Mouse (Mus musculus): ENCODE measurements around the gene Nup214. TPM values are rescaled to one million over a fixed set of nuclear protein-coding genes. Genes with fewer than 3 reads are reported as not detected.
"Not testable (repeated sequence)": the region's sequence is repeated elsewhere in the genome, so short reads cannot be mapped to it uniquely, and the experiment has no call there.

The Nup214 gene
- polyA plus RNA-seq, 1 experiment from 2014 or later = 75.0 TPM

DNA sequence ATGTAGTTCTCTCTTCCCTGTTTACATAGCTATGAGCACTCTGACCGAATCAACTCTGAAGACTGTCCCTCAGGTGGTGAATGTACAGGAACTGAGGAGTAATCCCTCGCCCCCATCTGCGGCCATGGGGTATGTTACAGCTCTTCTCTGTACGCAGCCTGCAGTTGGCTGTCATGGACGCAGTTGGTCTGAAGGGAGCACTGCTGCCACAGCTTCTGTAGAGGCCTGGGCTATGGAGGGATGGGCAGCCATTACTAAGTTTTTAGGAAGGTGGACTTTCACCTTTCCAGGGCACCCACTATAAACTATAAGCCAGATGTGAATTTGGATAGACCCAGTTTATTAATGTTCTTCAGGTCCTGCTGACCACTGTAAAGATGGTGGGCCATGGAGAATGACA, 46.0 kb downstream of the Nup214 start:
- no peak overlapping the region for H3K4me2 ChIP-seq

DNA sequence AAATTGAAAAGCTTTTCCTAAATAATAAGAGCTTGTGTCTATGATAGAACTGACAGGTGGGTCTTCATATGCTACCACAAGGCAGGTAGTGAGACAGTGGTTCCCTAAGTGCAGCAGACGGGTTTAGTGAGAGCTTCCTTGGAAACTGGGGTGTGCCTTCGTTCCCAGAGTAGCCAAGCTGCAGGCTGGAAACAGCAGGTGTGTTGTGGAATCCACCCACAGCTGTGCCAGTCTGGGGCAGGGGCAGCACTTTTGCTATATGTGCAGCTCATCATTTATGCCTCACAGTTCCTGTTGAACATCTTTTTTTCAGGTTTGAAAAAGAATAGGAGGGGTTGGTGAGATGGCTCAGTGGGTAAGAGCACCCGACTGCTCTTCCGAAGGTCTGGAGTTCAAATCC, 50.1 kb downstream of the Nup214 start:
- no peak overlapping the region for H3K4me2 ChIP-seq
- H3K9ac ChIP-seq = no peak overlapping the region
- H3K4me1 ChIP-seq = no peaks in the 10 kb centered on the region
- H3K9me3 ChIP-seq = no peaks in the 10 kb centered on the region
- no peak for ATAC-seq (replicated peaks)
- no peaks in the 10 kb centered on the region for H3K27me3 ChIP-seq (replicated peaks)
- peaks cover 53% of the 10 kb centered on the region for H3K36me3 ChIP-seq (replicated peaks)
- H3K4me3 ChIP-seq = no peak overlapping the region
- WGBS = 88% methylated on average over 4 of the region's 4 CpGs
- no peak overlapping the region for H3K27ac ChIP-seq

More for the DNA sequence above, 46.0 kb downstream of the Nup214 start:
- no peak overlapping the region for H3K9ac ChIP-seq
- no peak overlapping the region for H3K27ac ChIP-seq
- H3K27me3 ChIP-seq (replicated peaks) = no peaks in the 10 kb centered on the region
- H3K4me3 ChIP-seq = no peak overlapping the region
- H3K9me3 ChIP-seq = no peaks in the 10 kb centered on the region
- 91% methylated on average over 5 of the region's 5 CpGs for WGBS
- no peak for ATAC-seq (replicated peaks)
- no peaks in the 10 kb centered on the region for H3K4me1 ChIP-seq
- peaks cover 58% of the 10 kb centered on the region for H3K36me3 ChIP-seq (replicated peaks)

DNA sequence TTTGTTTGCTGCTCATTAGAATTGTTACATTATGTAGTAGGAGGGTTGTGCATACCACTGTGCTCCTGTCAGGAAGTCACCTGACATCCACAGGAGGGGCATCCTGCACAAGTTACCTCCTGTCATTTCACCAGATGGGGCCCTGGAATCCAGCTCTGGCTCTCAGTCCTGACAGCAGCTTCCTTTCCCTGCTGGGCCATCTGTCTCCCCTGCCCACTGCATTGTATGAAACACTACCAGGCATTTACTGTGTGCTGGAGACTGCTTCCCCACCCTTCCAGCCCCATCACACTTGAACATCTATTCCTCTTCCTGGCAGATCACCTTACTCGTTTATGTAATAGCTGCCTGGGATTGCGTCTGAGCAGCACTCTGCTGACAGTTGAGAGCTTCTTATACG, 55.4 kb downstream of the Nup214 start:
- H3K4me3 ChIP-seq = no peak overlapping the region
- H3K27me3 ChIP-seq (replicated peaks) = no peaks in the 10 kb centered on the region
- 81% methylated on average over 3 of the region's 3 CpGs for WGBS
- H3K36me3 ChIP-seq (replicated peaks) = peaks cover 56% of the 10 kb centered on the region
- H3K27ac ChIP-seq = no peak overlapping the region
- no peak for ATAC-seq (replicated peaks)
- no peaks in the 10 kb centered on the region for H3K9me3 ChIP-seq
- H3K9ac ChIP-seq = no peak overlapping the region
- no peaks in the 10 kb centered on the region for H3K4me1 ChIP-seq
- no peak overlapping the region for H3K4me2 ChIP-seq

- Histone ChIP-seq H3K4me1 (no peaks in the 10 kb centered on the region), H3K36me3 (replicated peaks) (peaks cover 59% of the 10 kb centered on the region), H3K4me2 (no peak overlapping the region), H3K9me3 (no peaks in the 10 kb centered on the region), H3K27me3 (replicated peaks) (no peaks in the 10 kb centered on the region), H3K27ac (no peak overlapping the region), H3K9ac (no peak overlapping the region), H3K4me3 (no peak overlapping the region)
- 81% methylated on average over 6 of the region's 6 CpGs for WGBS
- ATAC-seq (replicated peaks) = no peak
These were observed 59.2 kb downstream of the Nup214 start for GRCm38 (mm10) chr2:32033436-32033835.

- Histone ChIP-seq H3K27ac (no peak overlapping the region), H3K4me3 (no peak overlapping the region), H3K27me3 (replicated peaks) (no peaks in the 10 kb centered on the region), H3K9ac (no peak overlapping the region), H3K4me1 (no peaks in the 10 kb centered on the region), H3K9me3 (no peaks in the 10 kb centered on the region), H3K36me3 (replicated peaks) (peaks cover 63% of the 10 kb centered on the region), H3K4me2 (no peak overlapping the region)
- 92% methylated on average over 6 of the region's 6 CpGs for WGBS
- ATAC-seq (replicated peaks) = no peak
These were observed 60.0 kb downstream of the Nup214 start for GRCm38 (mm10) chr2:32034206-32034605.

GRCm38 (mm10) chr2:32037279-32037858, 63.1 kb downstream of the Nup214 start:
- Histone ChIP-seq H3K4me3 (no peak overlapping the region), H3K36me3 (replicated peaks) (peaks cover 69% of the 10 kb centered on the region), H3K4me2 (no peak overlapping the region), H3K27me3 (replicated peaks) (no peaks in the 10 kb centered on the region), H3K9ac (no peak overlapping the region), H3K27ac (no peak overlapping the region), H3K9me3 (no peaks in the 10 kb centered on the region), H3K4me1 (no peaks in the 10 kb centered on the region)
- no peak for ATAC-seq (replicated peaks)
- WGBS = 85% methylated on average over 6 of the region's 6 CpGs

GRCm38 (mm10) chr2:32038661-32039081, 64.4 kb downstream of the Nup214 start:
- peaks cover 65% of the 10 kb centered on the region for H3K36me3 ChIP-seq (replicated peaks)
- no peak for ATAC-seq (replicated peaks)
- H3K27ac ChIP-seq = no peak overlapping the region
- H3K4me1 ChIP-seq = no peaks in the 10 kb centered on the region
- no peaks in the 10 kb centered on the region for H3K27me3 ChIP-seq (replicated peaks)
- no peak overlapping the region for H3K4me2 ChIP-seq
- no peak overlapping the region for H3K4me3 ChIP-seq
- no peaks in the 10 kb centered on the region for H3K9me3 ChIP-seq
- 86% methylated on average over 8 of the region's 8 CpGs for WGBS
- H3K9ac ChIP-seq = no peak overlapping the region

GRCm38 (mm10) chr2:32040646-32041045, 66.4 kb downstream of the Nup214 start:
- not testable (repeated sequence) for H3K27ac ChIP-seq; H3K27me3 ChIP-seq (replicated peaks); H3K4me3 ChIP-seq; H3K4me1 ChIP-seq; H3K9me3 ChIP-seq; H3K9ac ChIP-seq; H3K4me2 ChIP-seq; ATAC-seq (replicated peaks)
- H3K36me3 ChIP-seq (replicated peaks) = peaks cover 58% of the 10 kb centered on the region
- WGBS = 92% methylated on average over 9 of the region's 9 CpGs

- Histone ChIP-seq H3K9me3 (no peaks in the 10 kb centered on the region), H3K4me2 (no peak overlapping the region), H3K36me3 (replicated peaks) (peaks cover 56% of the 10 kb centered on the region), H3K9ac (no peak overlapping the region), H3K4me1 (no peaks in the 10 kb centered on the region), H3K27ac (no peak overlapping the region), H3K4me3 (no peak overlapping the region), H3K27me3 (replicated peaks) (no peaks in the 10 kb centered on the region)
- ATAC-seq (replicated peaks) = no peak
- WGBS = 95% methylated on average over 2 of the region's 2 CpGs
These were observed 66.9 kb downstream of the Nup214 start for GRCm38 (mm10) chr2:32041087-32041486.

DNA sequence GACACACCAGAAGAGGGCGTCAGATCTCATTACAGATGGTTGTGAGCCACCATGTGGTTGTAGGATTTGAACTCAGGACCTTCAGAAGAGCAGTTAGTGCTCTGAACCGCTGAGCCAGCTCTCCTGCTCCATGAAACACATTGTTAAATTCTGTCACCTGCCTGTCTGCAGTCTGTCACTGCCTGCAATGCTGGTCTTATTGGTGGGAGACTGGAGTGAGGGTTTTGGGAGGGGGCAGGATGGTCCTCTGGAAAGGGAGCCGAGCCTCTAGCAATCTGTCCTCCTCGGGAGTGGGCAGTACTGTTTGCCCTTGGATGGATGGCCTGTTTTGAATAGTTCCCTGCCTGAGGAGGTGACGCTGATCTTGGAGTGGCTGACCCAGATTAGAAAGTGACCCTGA, 69.6 kb downstream of the Nup214 start:
- no peak overlapping the region for H3K4me2 ChIP-seq
- H3K36me3 ChIP-seq (replicated peaks) = peaks cover 53% of the 10 kb centered on the region
- no peaks in the 10 kb centered on the region for H3K9me3 ChIP-seq
- no peaks in the 10 kb centered on the region for H3K4me1 ChIP-seq
- no peak overlapping the region for H3K27ac ChIP-seq
- H3K27me3 ChIP-seq (replicated peaks) = no peaks in the 10 kb centered on the region
- H3K9ac ChIP-seq = no peak overlapping the region
- no peak overlapping the region for H3K4me3 ChIP-seq
- no peak for ATAC-seq (replicated peaks)
- WGBS = 68% methylated on average over 5 of the region's 5 CpGs

- Histone ChIP-seq H3K36me3 (replicated peaks) (peaks cover 39% of the 10 kb centered on the region), H3K9ac (no peak overlapping the region), H3K27ac (no peak overlapping the region), H3K9me3 (no peaks in the 10 kb centered on the region), H3K4me3 (no peak overlapping the region), H3K27me3 (replicated peaks) (no peaks in the 10 kb centered on the region), H3K4me2 (no peak overlapping the region), H3K4me1 (no peaks in the 10 kb centered on the region)
- ATAC-seq (replicated peaks) = no peak
- 91% methylated on average over 6 of the region's 6 CpGs for WGBS
These were observed 71.1 kb downstream of the Nup214 start for GRCm38 (mm10) chr2:32045375-32045774.

DNA sequence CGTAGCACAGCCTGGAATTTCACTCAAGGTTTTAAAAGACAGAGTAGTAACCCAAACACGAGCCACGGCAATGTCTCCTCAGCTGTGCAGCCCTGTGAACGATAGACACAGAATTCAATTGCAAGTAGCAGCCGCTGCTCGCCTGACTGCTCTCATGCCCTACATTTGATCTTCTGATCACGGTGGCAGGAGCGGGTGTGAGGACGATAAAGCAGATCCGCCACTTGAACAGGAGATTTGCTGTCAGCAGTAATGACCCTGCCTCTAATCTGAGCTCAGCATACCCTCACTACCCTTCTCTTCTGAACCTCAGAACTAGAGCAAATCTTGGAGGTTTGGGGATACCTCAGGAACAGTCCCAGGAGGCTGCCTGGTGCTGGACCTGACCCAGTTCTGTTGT, 71.8 kb downstream of the Nup214 start:
- no peak overlapping the region for H3K9ac ChIP-seq
- no peak overlapping the region for H3K4me3 ChIP-seq
- no peaks in the 10 kb centered on the region for H3K27me3 ChIP-seq (replicated peaks)
- ATAC-seq (replicated peaks) = no peak
- peaks cover 34% of the 10 kb centered on the region for H3K36me3 ChIP-seq (replicated peaks)
- H3K9me3 ChIP-seq = no peaks in the 10 kb centered on the region
- 88% methylated on average over 10 of the region's 10 CpGs for WGBS
- no peaks in the 10 kb centered on the region for H3K4me1 ChIP-seq
- no peak overlapping the region for H3K27ac ChIP-seq
- H3K4me2 ChIP-seq = no peak overlapping the region

- WGBS = 92% methylated on average over 10 of the region's 10 CpGs
- H3K27me3 ChIP-seq (replicated peaks) = no peaks in the 10 kb centered on the region
- H3K9me3 ChIP-seq = no peaks in the 10 kb centered on the region
- H3K36me3 ChIP-seq (replicated peaks) = peaks cover 41% of the 10 kb centered on the region
- H3K4me1 ChIP-seq = no peaks in the 10 kb centered on the region
- H3K4me3 ChIP-seq = no peak overlapping the region
- H3K4me2 ChIP-seq = no peak overlapping the region
- no peak overlapping the region for H3K27ac ChIP-seq
- H3K9ac ChIP-seq = no peak overlapping the region
- ATAC-seq (replicated peaks) = no peak
These were observed 73.1 kb downstream of the Nup214 start for GRCm38 (mm10) chr2:32047323-32047722.

Data from midbrain, embryonic 15.5 days (tissue).